Mouse (Mus musculus) lung, embryonic 15.5 days (tissue): ENCODE measurements around the gene Wwc1. TPM values are rescaled to one million over a fixed set of nuclear protein-coding genes. Genes with fewer than 3 reads are reported as not detected.
"Not testable (repeated sequence)": the region's sequence is repeated elsewhere in the genome, so short reads cannot be mapped to it uniquely, and the experiment has no call there.

Experiments used
- ATAC-seq: fragments of 200-750 bp; cut with Nextera tagmentation; 2 replicates; pipeline ENCODE4 v1.8.0; 2017; ENCODE audit warnings: moderate number of reproducible peaks, borderline replicate concordance; ENCODE audit not compliant: low FRiP score, low TSS enrichment; ENCODE audit errors: extremely low read depth
- H3K27ac ChIP-seq: fragments of 300-500 bp; sonication (generic); 2 replicates; pipeline ENCODE4 v1.5.1; 2015; ENCODE audit warnings: moderate library complexity, mild to moderate bottlenecking, inconsistent platforms
- H3K27me3 ChIP-seq: fragments of 300-500 bp; sonication (generic); 2 replicates; pipeline ENCODE4 v1.6.1; 2015; ENCODE audit warnings: inconsistent platforms
- H3K36me3 ChIP-seq: fragments of 300-500 bp; sonication (generic); 2 replicates; pipeline ENCODE4 v1.6.1; 2015; ENCODE audit warnings: inconsistent platforms
- H3K4me1 ChIP-seq: fragments of 300-500 bp; sonication (generic); 2 replicates; pipeline ENCODE4 v1.6.1; 2015; ENCODE audit warnings: inconsistent platforms
- H3K4me2 ChIP-seq: fragments of 300-500 bp; sonication (generic); 2 replicates; pipeline ENCODE4 v1.6.1; 2015; ENCODE audit warnings: inconsistent platforms, mild to moderate bottlenecking, moderate library complexity
- H3K4me3 ChIP-seq: fragments of 300-500 bp; sonication (generic); 2 replicates; pipeline ENCODE4 v1.5.1; 2015; ENCODE audit warnings: mild to moderate bottlenecking, inconsistent platforms
- H3K9ac ChIP-seq: fragments of 300-500 bp; sonication (generic); 2 replicates; pipeline ENCODE4 v1.6.1; 2015; ENCODE audit warnings: inconsistent platforms
- H3K9me3 ChIP-seq: fragments of 300-500 bp; sonication (generic); 2 replicates; pipeline ENCODE4 v1.6.1; 2016; ENCODE audit warnings: inconsistent platforms
- WGBS: fragments of 180-500 bp; shearing (Covaris S2); methylation state at CpG from one replicate; pipeline ENCODE4 v1.1.7; 2015; 5-methylcytosine and 5-hydroxymethylcytosine counted together
- polyA plus RNA-seq: library from polyadenylated mRNA; unstranded; fragments of >200 nt; fragmentation: Nextera tagmentation; extraction: Ambion mirVana; gene quantifications from 2 replicates; pipeline ENCODE4 v1.2.1, GENCODE M21; 2015

Wwc1 gene
- polyA plus RNA-seq, 1 experiment from 2014 or later: 16.2 TPM

- not testable (repeated sequence) for H3K9ac ChIP-seq, H3K4me2 ChIP-seq, H3K9me3 ChIP-seq, H3K4me3 ChIP-seq, H3K4me1 ChIP-seq, ATAC-seq, H3K27ac ChIP-seq, H3K27me3 ChIP-seq
- H3K36me3 ChIP-seq: peaks cover 15% of the 10 kb centered on the region
- 86% methylated on average over 4 of the region's 4 CpGs for WGBS
Measured at GRCm38 (mm10) chr11:35840806-35841205, 139.5 kb downstream of the Wwc1 start.

DNA sequence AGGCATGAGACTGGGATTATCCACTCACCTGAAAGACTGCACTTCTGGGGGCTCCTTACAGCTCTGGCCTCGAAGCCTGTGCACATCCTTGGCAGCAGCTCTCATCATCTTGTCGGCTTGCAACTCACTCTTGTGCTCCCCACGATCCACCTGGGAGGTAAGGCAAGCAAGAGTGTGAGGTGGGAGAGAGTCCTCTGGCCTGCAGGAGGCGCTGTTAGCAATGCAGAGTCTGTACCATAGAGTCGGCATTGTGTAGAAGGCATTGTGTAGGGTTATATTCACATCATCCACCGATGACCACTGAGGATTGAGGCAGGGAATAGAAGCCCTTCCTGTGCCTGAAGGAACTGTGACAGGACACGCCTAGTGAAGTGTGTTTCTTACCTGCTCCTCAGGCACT, 140.0 kb downstream of the Wwc1 start:
- peaks cover 15% of the 10 kb centered on the region for H3K36me3 ChIP-seq
- H3K27me3 ChIP-seq: no peaks in the 10 kb centered on the region
- no peak overlapping the region for H3K27ac ChIP-seq
- H3K9me3 ChIP-seq: no peaks in the 10 kb centered on the region
- H3K9ac ChIP-seq: no peak overlapping the region
- no peaks in the 10 kb centered on the region for H3K4me1 ChIP-seq
- WGBS: 77% methylated on average over 7 of the region's 7 CpGs
- no peak for ATAC-seq
- H3K4me2 ChIP-seq: no peak overlapping the region
- no peak overlapping the region for H3K4me3 ChIP-seq

- Histone ChIP-seq H3K9me3 (no peaks in the 10 kb centered on the region), H3K36me3 (peaks cover 11% of the 10 kb centered on the region), H3K27ac (no peak overlapping the region), H3K4me1 (peaks cover 2% of the 10 kb centered on the region), H3K27me3 (no peaks in the 10 kb centered on the region), H3K4me2 (peak overlapping the region; percentile 60), H3K4me3 (peak overlapping the region; percentile 35), H3K9ac (no peak overlapping the region)
- 24% methylated on average over 28 of the region's 28 CpGs for WGBS
- ATAC-seq: peak; percentile 87; the same call in 1 of the 2 replicates
Measured at GRCm38 (mm10) chr11:35838345-35839338, 141.7 kb downstream of the Wwc1 start.

GRCm38 (mm10) chr11:35837156-35838126, 142.9 kb downstream of the Wwc1 start:
- Histone ChIP-seq H3K4me1 (peaks cover 14% of the 10 kb centered on the region), H3K27me3 (no peaks in the 10 kb centered on the region), H3K4me3 (peak overlapping the region; percentile 35; the same call in 1 of the 2 replicates), H3K36me3 (peaks cover 8% of the 10 kb centered on the region), H3K4me2 (peak overlapping the region; percentile 60), H3K9ac (no peak overlapping the region), H3K9me3 (no peaks in the 10 kb centered on the region), H3K27ac (no peak overlapping the region)
- no peak for ATAC-seq
- WGBS: 69% methylated on average over 5 of the region's 5 CpGs

DNA sequence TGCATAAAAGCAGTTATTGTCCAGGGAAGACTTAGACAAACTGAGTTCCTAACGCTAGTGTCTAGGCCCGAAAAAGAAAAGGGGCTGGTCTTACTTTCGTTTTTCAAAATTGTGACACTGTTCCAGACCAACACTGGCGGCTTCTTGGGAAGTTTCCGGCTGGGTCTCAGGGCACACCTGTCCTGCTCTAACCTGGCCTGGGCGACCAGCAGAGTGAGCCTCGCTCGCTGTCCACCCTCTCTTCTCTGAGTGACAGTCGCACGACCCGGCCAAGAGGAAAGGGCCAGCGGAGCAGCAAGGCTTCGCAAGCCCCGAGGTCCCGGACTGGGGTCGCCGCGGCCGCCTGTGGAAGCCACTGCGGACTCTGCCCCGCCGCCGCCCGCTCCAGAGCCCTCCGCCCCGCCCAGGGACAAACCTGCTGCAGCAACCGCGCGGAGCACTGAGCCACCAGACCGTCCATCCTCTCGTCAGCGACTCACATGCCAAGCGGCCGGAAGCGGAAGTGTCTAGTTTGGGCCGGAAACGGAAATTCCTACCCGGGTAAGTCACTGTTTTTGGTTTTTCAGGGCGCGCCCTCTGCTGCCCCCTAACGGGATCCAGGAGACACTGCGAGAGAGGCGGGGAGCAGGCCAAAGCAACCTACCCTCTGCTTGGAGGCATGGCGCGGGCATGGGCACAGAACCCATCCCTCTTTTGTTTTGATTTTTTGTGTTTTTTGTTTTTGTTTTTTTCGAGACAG, 146.1 kb downstream of the Wwc1 start, which contains the start of gene Rars:
Rars (minus strand) TSS at position 485 of the 739 bp plus-strand sequence.
- peak; percentile 80 for ATAC-seq
- peak within 1 kb of the TSS; percentile 84 for H3K9ac ChIP-seq
- peak within 1 kb of the TSS; percentile 96 for H3K4me3 ChIP-seq
- H3K27ac ChIP-seq: peak within 1 kb of the TSS; percentile 65
- no peaks in the 10 kb centered on the region for H3K27me3 ChIP-seq
- peak within 1 kb of the TSS; percentile 67 for H3K4me2 ChIP-seq
- peaks cover 29% of the 10 kb centered on the region for H3K36me3 ChIP-seq
- H3K9me3 ChIP-seq: no peaks in the 10 kb centered on the region
- H3K4me1 ChIP-seq: peaks cover 18% of the 10 kb centered on the region
- WGBS: 2% methylated on average over 46 of the region's 46 CpGs

DNA sequence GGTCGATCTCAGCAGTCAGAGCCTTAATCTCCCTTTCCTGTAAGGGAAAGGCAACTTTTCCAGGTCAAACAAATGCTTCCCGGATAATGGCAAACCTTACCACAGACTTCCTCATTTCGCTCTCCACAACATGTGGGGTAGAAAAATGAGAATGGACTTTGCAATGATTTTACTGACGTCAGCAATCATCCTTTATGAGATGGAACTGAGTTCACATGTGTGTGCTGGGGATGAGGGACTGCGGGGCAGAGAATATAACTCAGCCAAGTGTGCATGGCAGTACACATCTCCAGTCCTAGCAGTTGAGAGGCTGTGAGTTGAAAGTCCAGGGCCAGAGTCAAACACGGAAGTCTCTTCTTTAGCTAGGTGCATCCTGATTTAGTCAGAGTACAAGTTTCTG, 147.1 kb downstream of the Wwc1 start:
- Histone ChIP-seq H3K4me3 (peak overlapping the region; percentile 96), H3K27me3 (no peaks in the 10 kb centered on the region), H3K36me3 (peaks cover 38% of the 10 kb centered on the region), H3K9ac (peak overlapping the region; percentile 84; the same call in 1 of the 2 replicates), H3K4me2 (peak overlapping the region; percentile 67), H3K4me1 (peaks cover 18% of the 10 kb centered on the region), H3K9me3 (no peaks in the 10 kb centered on the region), H3K27ac (no peak overlapping the region)
- WGBS: 73% methylated on average over 6 of the region's 6 CpGs
- ATAC-seq: no peak

- Histone ChIP-seq H3K9me3 (no peaks in the 10 kb centered on the region), H3K27me3 (no peaks in the 10 kb centered on the region), H3K4me3 (no peak overlapping the region), H3K36me3 (peaks cover 49% of the 10 kb centered on the region), H3K27ac (no peak overlapping the region), H3K4me2 (no peak overlapping the region), H3K9ac (no peak overlapping the region), H3K4me1 (peaks cover 18% of the 10 kb centered on the region)
- ATAC-seq: no peak
- WGBS: 59% methylated on average over 4 of the region's 4 CpGs
Measured at GRCm38 (mm10) chr11:35832139-35832538, 148.2 kb downstream of the Wwc1 start.

- peaks cover 85% of the 10 kb centered on the region for H3K36me3 ChIP-seq
- no peaks in the 10 kb centered on the region for H3K9me3 ChIP-seq
- 91% methylated on average over 6 of the region's 6 CpGs for WGBS
- H3K9ac ChIP-seq: no peak overlapping the region
- no peak overlapping the region for H3K4me2 ChIP-seq
- peaks cover 7% of the 10 kb centered on the region for H3K4me1 ChIP-seq
- ATAC-seq: no peak
- H3K4me3 ChIP-seq: no peak overlapping the region
- no peaks in the 10 kb centered on the region for H3K27me3 ChIP-seq
- H3K27ac ChIP-seq: no peak overlapping the region
Measured at GRCm38 (mm10) chr11:35827714-35828113, 152.6 kb downstream of the Wwc1 start.

GRCm38 (mm10) chr11:35816316-35816715, 164.0 kb downstream of the Wwc1 start:
- Histone ChIP-seq H3K4me3 (no peak overlapping the region), H3K36me3 (peaks cover 83% of the 10 kb centered on the region), H3K4me1 (no peaks in the 10 kb centered on the region), H3K27ac (no peak overlapping the region), H3K27me3 (no peaks in the 10 kb centered on the region), H3K9ac (no peak overlapping the region), H3K9me3 (no peaks in the 10 kb centered on the region), H3K4me2 (no peak overlapping the region)
- 86% methylated on average over 12 of the region's 12 CpGs for WGBS
- ATAC-seq: no peak

DNA sequence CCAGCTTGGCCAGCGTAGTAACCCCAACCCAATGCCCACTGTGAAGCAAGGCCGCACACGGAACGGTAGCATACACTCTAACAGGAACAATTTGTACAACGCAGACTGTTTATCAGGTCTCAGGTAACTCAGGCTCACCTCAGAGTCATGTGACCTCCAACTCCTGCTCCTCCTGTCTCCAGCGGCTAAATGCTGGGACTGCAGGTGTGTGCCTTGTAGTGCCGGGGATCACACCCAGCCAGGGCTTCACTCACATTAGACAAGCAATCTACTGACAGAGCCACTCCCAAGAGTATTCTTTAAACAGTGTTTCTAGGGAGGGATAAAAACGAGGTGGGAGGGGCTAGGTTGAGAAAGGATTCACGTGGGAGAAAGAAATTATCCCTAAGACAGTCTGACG, 168.9 kb downstream of the Wwc1 start:
- Histone ChIP-seq H3K27me3 (no peaks in the 10 kb centered on the region), H3K4me3 (no peak overlapping the region), H3K9me3 (no peaks in the 10 kb centered on the region), H3K36me3 (peaks cover 85% of the 10 kb centered on the region), H3K4me2 (no peak overlapping the region), H3K27ac (no peak overlapping the region), H3K9ac (no peak overlapping the region), H3K4me1 (no peaks in the 10 kb centered on the region)
- no peak for ATAC-seq
- WGBS: 84% methylated on average over 10 of the region's 10 CpGs

- Histone ChIP-seq H3K36me3 (no peaks in the 10 kb centered on the region; the same call in 1 of the 2 replicates), H3K27ac (no peak overlapping the region), H3K4me3 (no peak overlapping the region), H3K4me1 (peaks cover 10% of the 10 kb centered on the region), H3K4me2 (no peak overlapping the region), H3K9ac (no peak overlapping the region), H3K27me3 (peaks cover 40% of the 10 kb centered on the region), H3K9me3 (no peaks in the 10 kb centered on the region)
- 73% methylated on average over 5 of the region's 5 CpGs for WGBS
- ATAC-seq: no peak
Measured at GRCm38 (mm10) chr11:35801332-35801731, 179.0 kb downstream of the Wwc1 start.
